Mouse (Mus musculus): ENCODE data around the gene Brinp3.
"Not testable (repeated sequence)": the region's sequence is repeated elsewhere in the genome, so short reads cannot be mapped to it uniquely, and the experiment has no call there.

Brinp3 gene

DNA sequence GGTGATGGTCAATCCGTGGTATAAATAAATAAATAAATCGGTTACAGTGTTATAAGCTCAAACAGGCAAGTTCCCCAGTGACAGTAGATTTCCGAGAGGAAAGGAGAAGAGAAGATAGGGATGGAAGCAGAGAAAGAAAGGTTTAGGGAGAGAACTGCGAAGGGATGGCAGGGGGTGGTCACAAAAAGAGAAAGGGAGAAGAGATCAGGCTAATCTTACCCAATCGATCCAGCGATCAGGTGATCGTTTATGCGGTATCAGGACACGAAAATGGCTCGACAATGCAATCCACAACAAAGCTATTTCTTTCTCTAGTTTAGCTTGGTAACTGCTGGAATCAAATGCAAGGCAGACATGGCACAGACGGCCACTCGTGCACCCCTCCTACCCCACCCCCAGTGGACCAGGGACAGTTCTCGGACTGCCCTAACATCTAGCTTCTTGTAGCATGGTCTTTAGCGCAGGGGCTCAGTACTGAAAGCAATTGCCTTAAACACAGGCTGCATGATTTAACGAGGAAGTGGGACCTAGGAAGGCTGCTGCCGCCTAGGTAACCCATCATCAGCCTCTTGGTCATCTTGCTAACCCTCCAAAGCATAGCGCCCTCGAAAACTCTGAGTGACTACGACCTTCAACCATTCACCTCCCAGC lies at the start of gene Brinp3:
Brinp3 (plus strand) TSS at position 80 of the 651 bp plus-strand sequence.
- in situ Hi-C loops (cut with MboI; ENCODE audit: low sequenced_read_pairs): no loop called here

DNA sequence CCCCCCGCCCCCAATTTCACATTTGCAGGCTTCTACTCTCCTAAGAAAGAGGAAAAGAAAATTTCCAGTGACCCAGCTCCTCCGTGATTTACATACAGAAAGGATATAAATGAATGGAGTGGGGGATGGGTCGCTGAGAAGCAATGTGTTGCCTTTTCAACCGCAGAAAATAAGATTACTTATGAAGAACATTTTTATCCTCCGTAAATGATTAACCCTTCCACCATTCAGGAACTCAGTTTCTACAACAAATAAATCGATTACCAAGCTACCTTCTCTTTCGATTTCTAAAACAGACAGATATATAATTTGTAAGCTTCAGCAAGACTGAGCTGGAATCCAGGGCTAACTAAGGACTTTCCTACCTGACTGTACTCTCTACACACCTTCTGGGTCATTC lies 339 bp upstream of the Brinp3 start:
- in situ Hi-C loops (cut with MboI; ENCODE audit: low sequenced_read_pairs): no loop called here

DNA sequence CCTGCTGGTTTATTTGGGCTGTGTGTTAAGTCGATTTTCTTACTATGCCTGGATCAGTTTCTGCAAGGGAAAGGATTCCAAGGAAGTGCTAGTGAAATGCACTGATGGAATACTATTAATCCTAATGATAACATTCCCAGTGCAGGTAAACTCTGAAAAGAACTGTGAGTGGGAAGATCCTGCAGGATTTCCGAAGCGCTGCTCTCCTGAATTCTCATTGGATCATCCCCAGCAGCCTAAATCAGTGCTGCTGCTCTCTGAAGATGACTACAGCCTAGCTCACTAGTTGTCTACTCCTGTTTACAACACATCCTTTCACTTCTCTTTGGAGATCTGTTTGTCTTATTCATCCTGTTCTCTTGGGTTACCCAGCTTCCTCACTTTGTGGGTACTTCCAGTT lies 826 bp downstream of the Brinp3 start:
- in situ Hi-C loops (cut with MboI; ENCODE audit: low sequenced_read_pairs): no loop called here

DNA sequence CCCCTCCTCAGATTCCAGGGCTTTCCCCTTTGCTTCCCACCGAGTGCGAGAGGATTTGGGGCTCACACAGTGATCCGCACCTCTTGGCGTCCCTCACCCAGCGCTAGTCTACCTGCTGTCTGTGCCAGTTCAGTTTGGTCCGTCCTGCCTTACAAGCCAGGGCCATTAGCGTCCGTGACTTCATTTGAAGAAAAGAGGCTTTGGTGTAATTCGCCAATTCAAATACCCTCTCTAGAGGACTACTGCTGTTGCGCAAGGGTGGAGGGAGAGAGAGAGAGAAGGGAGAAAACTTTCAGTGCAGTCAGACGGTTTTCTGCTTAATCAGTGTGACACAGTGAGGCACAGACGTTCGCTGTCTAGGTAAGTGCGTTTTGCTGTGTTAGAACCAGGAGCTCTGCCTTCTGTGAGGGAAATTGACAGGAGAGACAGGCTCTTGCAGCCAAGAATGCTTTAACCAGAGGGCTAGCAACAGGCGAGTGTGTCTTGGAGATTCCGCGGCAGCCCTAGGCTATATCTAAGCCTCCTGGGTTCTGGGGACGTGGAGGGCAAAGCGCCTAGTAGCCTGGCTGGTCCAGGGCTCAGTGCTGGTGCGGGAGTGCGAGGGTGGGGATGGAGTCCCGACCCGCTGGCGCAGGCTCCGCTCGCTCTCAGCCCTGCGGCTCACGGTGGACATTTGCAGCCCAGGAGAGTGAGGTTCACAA lies 3.0 kb downstream of the Brinp3 start:
- in situ Hi-C loops (cut with MboI; ENCODE audit: low sequenced_read_pairs): no loop called here

DNA sequence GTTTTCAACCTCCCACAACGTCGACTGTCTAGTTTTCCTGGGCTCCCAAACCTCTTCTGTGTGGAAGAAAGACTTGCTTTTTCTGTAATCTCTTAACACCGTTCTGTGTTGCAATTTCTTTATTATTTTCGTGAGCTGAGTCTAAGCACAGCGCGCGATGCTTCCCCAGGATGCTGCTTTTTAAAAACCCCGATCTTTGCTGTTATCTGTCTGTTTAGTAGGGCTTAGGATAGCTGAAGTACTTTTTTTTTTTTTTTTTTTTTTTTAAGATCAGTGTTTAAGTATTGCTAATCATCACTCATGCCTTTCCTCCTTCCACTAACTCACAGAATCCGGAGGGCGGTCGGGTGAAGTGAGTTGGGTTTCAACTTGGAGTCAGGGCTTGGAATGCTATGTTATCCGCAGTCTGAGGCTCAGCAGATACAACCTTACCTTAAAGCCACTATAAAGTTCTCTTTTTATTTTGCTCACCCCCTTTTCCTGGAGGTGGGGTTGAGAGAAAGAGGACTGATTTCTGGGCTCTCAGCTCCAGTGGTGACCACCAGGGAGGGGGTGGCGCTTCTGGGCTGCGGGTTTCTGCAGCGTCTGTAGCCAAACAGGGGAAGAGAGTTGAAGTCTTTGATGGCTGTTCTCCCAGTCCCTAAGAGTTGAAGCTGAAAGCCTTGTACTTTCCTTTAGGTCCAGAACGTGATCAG lies 3.7 kb downstream of the Brinp3 start:
- in situ Hi-C loops (cut with MboI; ENCODE audit: low sequenced_read_pairs): no loop called here

DNA sequence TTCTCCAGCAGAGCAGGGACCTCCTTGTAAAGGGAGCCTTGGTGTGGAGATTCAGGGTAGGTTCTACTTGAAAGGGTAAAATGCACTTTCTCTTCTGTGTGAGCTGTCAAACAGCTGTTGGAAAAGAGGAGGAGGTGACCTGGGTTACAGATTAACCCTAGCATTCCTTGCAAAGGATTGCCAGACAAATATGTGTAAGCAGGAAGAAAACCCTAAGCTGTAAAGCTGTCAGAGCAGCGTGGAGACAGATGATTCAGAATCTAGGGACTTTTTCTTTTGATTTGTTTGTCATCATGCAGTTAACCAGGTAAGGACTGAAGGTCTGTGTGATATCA lies 4.2 kb downstream of the Brinp3 start:
- in situ Hi-C loops (cut with MboI; ENCODE audit: low sequenced_read_pairs): no loop called here

DNA sequence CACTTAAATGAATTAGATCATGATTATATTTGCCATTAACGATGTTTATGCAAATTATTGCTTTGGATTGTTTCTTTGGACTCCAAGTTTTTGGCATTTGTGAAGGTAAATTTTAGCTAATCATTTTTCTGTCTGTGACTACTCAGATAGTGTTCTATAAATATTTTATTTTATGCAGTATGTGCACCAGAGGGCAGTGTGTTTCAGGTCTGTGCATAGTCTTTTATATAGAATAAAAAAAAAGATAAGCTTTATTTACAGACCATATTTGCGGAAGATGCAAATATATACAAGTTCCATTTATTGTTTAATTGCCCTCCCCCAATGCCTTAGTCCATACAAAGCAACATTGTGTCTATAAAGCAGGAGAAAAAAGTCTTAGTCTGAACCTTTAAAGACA lies 20.8 kb downstream of the Brinp3 start:
- in situ Hi-C loops (cut with MboI; ENCODE audit: low sequenced_read_pairs): no loop called here

DNA sequence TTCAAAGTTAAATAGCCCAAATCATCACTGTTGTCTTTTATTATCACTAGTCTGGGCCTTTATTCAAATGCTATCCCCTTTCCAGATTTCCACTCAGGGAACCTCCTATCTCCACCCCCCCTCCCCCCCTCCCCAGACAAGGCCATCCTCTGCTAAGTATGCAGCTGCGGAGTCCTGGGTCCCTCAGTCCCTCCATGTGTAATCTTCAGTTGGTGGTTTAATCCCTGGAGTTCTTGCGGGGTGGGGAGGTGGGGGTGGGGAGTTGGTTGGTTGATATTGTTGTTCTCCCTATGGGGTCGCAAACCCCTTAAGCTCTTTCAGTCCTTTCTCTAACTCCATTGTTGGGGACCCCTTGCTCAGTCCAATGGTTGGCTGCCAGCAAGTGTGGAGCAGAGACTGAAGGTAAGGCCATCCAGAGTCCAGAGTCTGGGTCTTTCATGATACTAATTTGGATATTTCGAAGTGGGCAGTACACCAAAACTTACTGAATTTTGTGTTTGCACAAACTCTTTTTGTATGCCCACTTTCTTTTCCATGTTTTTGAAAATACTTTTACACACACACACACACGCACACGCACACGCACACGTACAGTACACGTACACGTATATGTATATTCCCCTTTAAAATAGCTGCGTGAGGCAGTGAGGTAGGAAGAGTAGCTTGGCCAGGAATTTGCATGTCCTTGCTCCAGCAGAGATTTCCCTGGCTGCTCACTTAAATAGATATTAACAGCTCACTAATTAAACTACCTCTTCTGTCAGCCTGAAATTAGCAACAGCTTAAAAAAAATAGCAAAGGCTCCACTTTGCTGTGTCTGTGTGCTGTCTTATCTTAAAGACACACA lies 29.4 kb downstream of the Brinp3 start:
- in situ Hi-C loops (cut with MboI; ENCODE audit: low sequenced_read_pairs): no loop called here

DNA sequence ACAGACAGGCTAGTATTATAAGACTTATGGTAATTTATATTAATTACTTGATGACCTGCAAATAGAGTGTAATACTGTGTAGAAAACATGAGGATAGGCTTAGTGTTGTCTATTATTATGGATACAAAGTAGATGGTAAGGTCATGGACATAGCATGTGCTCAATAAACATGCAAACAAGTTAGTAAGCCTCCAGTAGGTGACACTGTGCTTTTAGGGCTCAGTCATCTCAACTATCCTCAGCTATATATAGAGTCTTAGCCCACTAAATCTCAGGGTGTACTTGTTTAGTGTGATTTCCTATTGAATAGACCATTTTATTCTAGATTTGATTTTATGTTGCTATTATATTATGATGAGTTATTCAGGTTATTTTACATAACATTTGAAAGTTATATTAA lies 34.0 kb downstream of the Brinp3 start:
- in situ Hi-C loops (cut with MboI; ENCODE audit: low sequenced_read_pairs): no loop called here

DNA sequence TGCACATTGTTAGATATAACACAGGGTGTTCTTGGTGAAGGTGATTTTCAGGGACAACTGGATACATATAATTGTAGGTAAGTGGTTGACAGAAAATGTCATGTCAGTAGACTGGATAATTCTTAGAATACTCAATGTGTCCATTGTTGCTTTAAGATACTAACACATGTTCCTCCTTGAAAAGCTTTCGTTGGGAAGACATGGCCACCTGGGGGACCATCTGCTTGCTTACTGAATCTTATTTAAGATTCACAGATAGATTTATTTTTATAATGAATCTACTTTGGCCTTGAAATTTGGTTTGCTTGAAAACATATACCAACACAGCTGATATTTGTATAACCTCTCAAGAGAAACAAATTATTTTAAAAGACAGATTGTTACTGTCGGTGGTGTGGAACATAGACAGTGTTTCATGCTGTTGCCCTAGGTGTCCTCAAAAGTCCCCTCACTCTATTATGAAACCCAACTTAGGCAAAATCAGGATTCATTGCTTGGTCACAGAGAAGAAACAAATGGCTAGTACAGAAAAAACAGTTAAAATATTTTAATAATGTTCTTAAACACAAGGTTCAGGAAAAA lies 52.4 kb downstream of the Brinp3 start:
- in situ Hi-C loops (cut with MboI; ENCODE audit: low sequenced_read_pairs): no loop called here

DNA sequence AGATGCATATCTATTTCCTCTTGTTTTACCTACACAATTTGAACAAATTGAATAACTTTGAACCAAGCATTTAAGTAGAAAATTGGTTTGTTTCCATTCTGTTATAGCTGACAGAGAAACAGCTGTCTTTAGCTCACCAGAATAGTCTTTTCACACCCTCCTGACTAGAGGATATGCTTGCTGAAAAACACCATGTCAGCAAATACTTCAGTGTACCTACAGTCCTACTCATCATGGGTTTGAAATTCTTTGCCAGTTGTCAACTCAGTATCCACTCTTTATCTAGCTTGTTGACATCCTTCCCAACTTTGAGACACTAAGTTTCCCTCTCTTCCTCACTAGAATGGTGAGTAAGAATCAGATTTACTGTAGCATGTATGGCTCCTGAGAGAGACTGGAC lies 62.4 kb downstream of the Brinp3 start:
- in situ Hi-C loops (cut with MboI; ENCODE audit: low sequenced_read_pairs): no loop called here

DNA sequence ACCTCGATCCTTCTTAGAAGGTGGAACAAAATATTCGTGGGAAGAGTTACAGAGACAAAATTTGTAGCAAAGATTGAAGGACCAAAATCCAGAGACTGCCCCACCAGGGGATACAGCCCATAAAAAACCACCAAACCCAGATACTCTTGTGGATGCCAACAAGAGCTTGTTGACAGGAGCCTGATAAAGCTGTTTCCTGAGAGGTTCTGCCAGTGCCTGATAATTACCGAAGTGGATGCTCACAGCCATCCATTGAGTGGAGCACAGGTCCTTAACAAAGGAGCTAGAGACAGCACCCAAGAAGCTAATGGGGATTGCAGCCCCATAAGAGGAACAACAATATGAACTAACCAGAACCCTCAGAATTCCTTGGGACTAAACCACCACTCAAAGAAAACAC lies 67.6 kb downstream of the Brinp3 start:
- in situ Hi-C loops (cut with MboI; ENCODE audit: low sequenced_read_pairs): no loop called here

DNA sequence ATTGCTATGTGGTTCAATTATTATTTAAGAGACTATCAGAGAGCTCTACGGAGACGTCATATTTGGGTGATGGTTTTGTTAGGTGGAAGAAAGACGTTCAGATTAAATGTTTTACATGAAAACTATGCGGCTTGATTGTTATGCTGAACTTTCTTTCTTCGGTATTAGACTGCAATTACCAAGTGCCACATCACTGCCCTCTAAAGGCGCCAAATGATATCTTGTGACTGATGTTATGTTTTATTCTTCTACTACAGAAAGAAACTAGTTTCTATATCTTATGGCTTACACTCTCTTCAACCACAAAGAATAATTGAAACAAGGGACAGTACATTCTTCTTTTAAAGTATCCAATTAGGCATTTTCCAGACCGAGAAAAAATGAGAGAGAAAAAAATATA lies 89.6 kb downstream of the Brinp3 start:
- in situ Hi-C loops (cut with MboI; ENCODE audit: low sequenced_read_pairs): no loop called here

DNA sequence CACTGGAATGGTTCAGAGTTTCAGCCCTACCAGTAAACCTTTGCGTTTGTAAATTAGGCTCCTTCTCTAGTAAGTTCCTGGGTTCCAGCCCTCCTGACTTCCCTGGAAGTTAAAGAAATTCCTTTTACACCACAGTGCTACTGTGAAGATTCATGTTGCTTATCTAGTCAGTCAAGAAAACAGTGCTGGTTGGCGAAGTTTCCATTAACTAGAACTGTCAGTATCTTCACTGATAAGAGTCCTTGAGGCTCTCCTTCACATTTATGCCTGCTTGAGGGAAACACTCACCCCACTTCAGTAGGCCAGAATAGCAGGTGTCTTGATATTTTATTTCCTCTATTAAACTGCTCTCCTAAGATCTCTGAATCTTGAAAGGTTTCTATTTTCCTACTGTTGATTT lies 138.3 kb downstream of the Brinp3 start:
- in situ Hi-C loops (cut with MboI; ENCODE audit: low sequenced_read_pairs): no loop called here

DNA sequence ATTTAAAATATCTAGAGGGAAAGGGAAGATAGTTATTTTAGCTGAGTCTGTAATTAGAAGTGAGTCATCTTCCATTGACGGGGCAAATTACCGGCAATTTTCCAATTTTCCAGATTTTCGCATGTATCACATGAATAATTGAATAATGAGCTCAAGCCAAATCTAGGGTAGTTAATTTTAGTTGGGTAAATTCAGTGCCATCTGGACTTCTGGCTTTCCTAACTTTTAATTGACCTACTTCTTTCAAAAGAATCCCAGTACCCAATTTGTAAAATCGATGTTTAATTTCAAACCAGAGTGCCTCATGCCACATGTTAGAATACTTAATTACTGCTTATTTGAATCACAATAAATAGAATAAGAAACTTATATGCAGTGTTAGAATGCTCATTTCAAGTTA lies 162.7 kb downstream of the Brinp3 start:
- in situ Hi-C loops (cut with MboI; ENCODE audit: low sequenced_read_pairs): no loop called here

DNA sequence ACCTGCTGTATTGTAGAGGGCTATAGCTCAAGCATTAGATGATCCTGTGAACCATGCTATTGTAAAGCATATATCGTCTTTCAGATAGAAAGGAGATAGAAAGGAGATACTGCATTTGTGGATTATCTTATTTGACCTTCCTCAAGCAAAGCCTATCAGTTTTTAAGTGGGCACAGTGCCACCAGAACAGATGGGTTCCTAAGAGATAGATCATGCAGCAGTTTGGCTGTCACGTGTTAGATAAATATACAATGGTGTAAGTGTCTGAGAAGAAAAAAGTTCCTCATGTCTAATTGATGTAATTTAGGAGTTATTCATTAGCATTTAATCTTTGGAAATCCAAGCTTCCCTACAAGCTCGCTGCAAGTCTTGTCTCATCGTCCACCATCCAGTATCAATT lies 206.2 kb downstream of the Brinp3 start:
- in situ Hi-C loops (cut with MboI; ENCODE audit: low sequenced_read_pairs): no loop called here

DNA sequence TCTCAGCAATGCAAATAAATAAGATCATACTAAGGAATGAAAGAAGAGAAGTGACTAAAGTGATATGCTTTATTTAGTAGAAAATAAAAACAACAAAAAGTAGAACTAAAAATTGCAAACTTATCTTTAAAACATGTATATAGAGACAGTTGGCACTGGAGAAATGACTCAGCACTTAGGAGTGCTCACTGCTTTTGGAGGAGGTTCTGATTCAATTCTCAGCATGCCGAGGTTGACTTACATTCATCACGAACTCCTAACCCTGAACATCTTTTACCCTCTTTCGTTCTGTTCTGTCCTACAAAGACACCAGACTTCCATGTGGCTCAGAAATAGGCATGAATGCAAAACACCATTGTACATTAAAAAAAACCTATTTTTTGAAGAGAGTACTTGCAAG lies 225.0 kb downstream of the Brinp3 start:
- in situ Hi-C loops (cut with MboI; ENCODE audit: low sequenced_read_pairs): no loop called here

DNA sequence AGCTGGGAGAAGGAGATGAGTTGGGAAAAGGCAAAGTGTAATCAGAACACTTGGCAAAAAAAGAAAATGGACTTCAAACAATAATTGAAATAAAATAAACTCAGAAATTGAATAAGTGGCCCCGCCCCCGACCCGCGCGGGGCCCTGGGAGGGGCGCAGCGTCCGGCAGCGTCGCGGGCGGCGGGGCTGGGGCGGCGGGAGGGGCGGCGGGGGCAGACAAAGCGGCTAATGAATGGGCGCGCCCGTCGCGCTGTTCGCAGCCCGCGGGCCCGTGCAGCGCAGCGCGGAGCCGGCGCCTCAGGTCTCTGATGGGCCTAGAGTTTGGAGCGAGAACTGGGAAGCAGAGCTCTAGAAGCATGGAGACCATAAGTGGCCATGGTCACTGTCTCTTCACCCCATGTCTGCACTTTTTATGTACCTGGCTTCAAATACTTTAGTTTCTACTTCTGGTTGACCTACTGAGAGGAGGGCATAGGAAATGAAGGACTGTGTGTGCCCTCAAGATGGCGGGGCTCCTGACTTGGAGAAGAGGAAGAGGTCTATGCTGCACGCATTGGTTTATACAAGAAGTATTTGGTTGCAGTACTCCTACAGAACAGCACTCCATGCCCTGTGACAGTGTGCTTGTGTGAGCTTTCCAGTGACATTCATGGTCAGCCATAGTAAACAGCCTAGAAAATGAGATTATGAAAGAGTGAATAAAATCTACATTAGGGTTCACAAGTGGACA lies 230.4 kb downstream of the Brinp3 start:
- in situ Hi-C loops (cut with MboI; ENCODE audit: low sequenced_read_pairs): not testable (repeated sequence)

DNA sequence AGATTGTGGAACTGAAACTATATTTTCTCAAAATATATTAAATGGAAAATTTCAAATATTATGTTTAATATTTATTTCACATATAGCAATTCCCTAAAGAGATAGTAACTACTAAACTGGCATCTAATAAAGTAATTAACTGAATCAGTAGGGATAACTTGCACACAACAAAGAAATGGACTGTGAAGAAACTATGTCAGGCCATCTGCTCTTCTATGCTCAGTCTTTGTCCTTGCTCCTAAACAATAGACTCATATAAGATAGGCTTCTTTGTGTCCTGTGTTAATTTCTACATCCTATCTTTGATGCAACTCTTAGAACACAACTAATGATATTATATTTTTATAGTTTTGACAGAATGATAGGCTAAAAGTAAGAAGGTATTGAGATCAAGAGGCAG lies 256.5 kb downstream of the Brinp3 start:
- in situ Hi-C loops (cut with MboI; ENCODE audit: low sequenced_read_pairs): no loop called here

DNA sequence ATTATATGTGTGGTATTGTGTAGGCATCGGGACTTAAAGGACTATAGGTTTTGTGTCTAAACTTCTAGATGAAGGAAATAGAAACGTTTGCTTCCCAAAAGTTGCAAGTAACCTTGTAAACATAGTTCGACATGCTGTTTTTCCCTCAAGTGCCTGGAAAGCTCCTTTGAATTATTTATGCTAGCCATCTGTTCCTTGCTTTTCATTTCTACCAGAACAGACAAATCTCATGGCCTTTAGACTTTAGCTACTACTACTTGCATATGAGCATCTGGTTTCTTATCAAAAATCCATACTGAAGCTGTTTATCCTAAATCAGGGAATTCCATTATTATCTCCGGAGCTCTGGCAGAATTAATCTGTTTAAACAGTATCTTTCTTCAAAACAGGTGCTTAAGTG lies 288.7 kb downstream of the Brinp3 start:
- in situ Hi-C loops (cut with MboI; ENCODE audit: low sequenced_read_pairs): no loop called here
